Mouse (Mus musculus): ENCODE results near the gene Etnk2. TPM values are rescaled to one million over a fixed set of nuclear protein-coding genes. Genes with fewer than 3 reads are reported as not detected.

The Etnk2 gene
- polyA plus RNA-seq, 1 experiment from 2014 or later: 5.9 TPM

DNA sequence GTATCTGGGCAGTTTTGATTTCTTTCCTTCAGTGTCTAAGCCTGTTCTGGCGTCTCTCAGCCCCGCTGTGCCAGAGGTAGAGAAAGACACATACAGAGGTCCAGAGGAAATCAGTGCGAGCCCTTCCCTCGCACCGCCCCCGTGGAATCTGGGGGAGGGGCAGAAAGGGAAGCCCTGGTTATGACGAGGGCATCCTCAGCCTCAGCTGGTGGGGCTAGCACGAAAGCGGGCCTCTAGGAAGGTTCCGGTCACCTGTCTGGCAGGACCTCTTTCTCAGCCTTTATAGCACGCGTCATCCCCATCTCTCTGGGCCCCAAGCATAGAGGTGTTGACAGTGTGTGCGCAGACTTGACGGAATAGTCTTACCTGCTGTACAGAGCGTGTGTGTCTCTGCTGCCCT, 7.5 kb upstream of the Etnk2 start:
- no peaks in the 10 kb centered on the region for H3K36me3 ChIP-seq
- no peaks in the 10 kb centered on the region for H3K27me3 ChIP-seq
- H3K4me1 ChIP-seq: peaks cover 14% of the 10 kb centered on the region
- H3K27ac ChIP-seq (replicated peaks): no peak overlapping the region
- no peaks in the 10 kb centered on the region for H3K9me3 ChIP-seq
- no peak overlapping the region for H3K4me3 ChIP-seq
- WGBS: 66% methylated on average over 15 of the region's 15 CpGs
- H3K9ac ChIP-seq (replicated peaks): no peak overlapping the region
- no peak overlapping the region for H3K4me2 ChIP-seq (replicated peaks)
- no peak for ATAC-seq (replicated peaks)

GRCm38 (mm10) chr1:133356330-133356729, 7.0 kb upstream of the Etnk2 start:
- ATAC-seq (replicated peaks): no peak
- H3K4me1 ChIP-seq: peaks cover 12% of the 10 kb centered on the region
- no peak overlapping the region for H3K27ac ChIP-seq (replicated peaks)
- WGBS: 72% methylated on average over 8 of the region's 8 CpGs
- H3K27me3 ChIP-seq: no peaks in the 10 kb centered on the region
- H3K9ac ChIP-seq (replicated peaks): no peak overlapping the region
- H3K4me3 ChIP-seq: no peak overlapping the region
- H3K9me3 ChIP-seq: no peaks in the 10 kb centered on the region
- H3K4me2 ChIP-seq (replicated peaks): no peak overlapping the region
- no peaks in the 10 kb centered on the region for H3K36me3 ChIP-seq

- WGBS: 93% methylated on average over 6 of the region's 6 CpGs
- Histone ChIP-seq H3K4me2 (replicated peaks) (no peak overlapping the region), H3K9me3 (no peaks in the 10 kb centered on the region), H3K4me3 (no peak overlapping the region), H3K27me3 (peaks cover 17% of the 10 kb centered on the region), H3K27ac (replicated peaks) (no peak overlapping the region), H3K36me3 (no peaks in the 10 kb centered on the region), H3K9ac (replicated peaks) (no peak overlapping the region), H3K4me1 (peaks cover 14% of the 10 kb centered on the region)
- ATAC-seq (replicated peaks): no peak
Observed at GRCm38 (mm10) chr1:133361006-133361405, 2.4 kb upstream of the Etnk2 start.

- H3K36me3 ChIP-seq: no peaks in the 10 kb centered on the region
- no peak overlapping the region for H3K27ac ChIP-seq (replicated peaks)
- peaks cover 14% of the 10 kb centered on the region for H3K4me1 ChIP-seq
- no peak for ATAC-seq (replicated peaks)
- no peak overlapping the region for H3K4me3 ChIP-seq
- peaks cover 22% of the 10 kb centered on the region for H3K27me3 ChIP-seq
- H3K9me3 ChIP-seq: no peaks in the 10 kb centered on the region
- H3K9ac ChIP-seq (replicated peaks): no peak overlapping the region
- whole genome bisulfite sequencing: 91% methylated on average over 5 of the region's 5 CpGs
- no peak overlapping the region for H3K4me2 ChIP-seq (replicated peaks)
Observed at GRCm38 (mm10) chr1:133362103-133362502, 1.3 kb upstream of the Etnk2 start.

- H3K4me2 ChIP-seq (replicated peaks): peak overlapping the region; percentile 96
- H3K9me3 ChIP-seq: no peaks in the 10 kb centered on the region
- peak overlapping the region; percentile 49 for H3K9ac ChIP-seq (replicated peaks)
- WGBS: 2% methylated on average over 27 of the region's 27 CpGs
- peak; percentile 9; the same call in 1 of the 2 replicates for ATAC-seq (replicated peaks)
- no peaks in the 10 kb centered on the region for H3K36me3 ChIP-seq
- peak overlapping the region; percentile 57 for H3K4me3 ChIP-seq
- H3K4me1 ChIP-seq: peaks cover 21% of the 10 kb centered on the region
- no peak overlapping the region for H3K27ac ChIP-seq (replicated peaks)
- peaks cover 22% of the 10 kb centered on the region for H3K27me3 ChIP-seq
Observed at GRCm38 (mm10) chr1:133364022-133364630, 754 bp downstream of the Etnk2 start.

GRCm38 (mm10) chr1:133364890-133365289, 1.5 kb downstream of the Etnk2 start:
- Histone ChIP-seq H3K27me3 (peaks cover 22% of the 10 kb centered on the region), H3K9ac (replicated peaks) (no peak overlapping the region), H3K4me2 (replicated peaks) (no peak overlapping the region), H3K27ac (replicated peaks) (no peak overlapping the region), H3K9me3 (no peaks in the 10 kb centered on the region), H3K36me3 (no peaks in the 10 kb centered on the region), H3K4me1 (peaks cover 21% of the 10 kb centered on the region), H3K4me3 (no peak overlapping the region)
- 52% methylated on average over 2 of the region's 2 CpGs for WGBS
- no peak for ATAC-seq (replicated peaks)

- Histone ChIP-seq H3K9me3 (no peaks in the 10 kb centered on the region), H3K36me3 (no peaks in the 10 kb centered on the region), H3K4me3 (no peak overlapping the region), H3K4me2 (replicated peaks) (no peak overlapping the region), H3K27ac (replicated peaks) (no peak overlapping the region), H3K9ac (replicated peaks) (no peak overlapping the region), H3K27me3 (peaks cover 22% of the 10 kb centered on the region), H3K4me1 (peaks cover 21% of the 10 kb centered on the region)
- WGBS: 57% methylated on average over 10 of the region's 10 CpGs
- ATAC-seq (replicated peaks): no peak
Observed at GRCm38 (mm10) chr1:133366951-133367605, 3.7 kb downstream of the Etnk2 start.

GRCm38 (mm10) chr1:133367606-133368488, 4.5 kb downstream of the Etnk2 start:
- Histone ChIP-seq H3K4me2 (replicated peaks) (no peak overlapping the region), H3K36me3 (no peaks in the 10 kb centered on the region), H3K27me3 (peaks cover 22% of the 10 kb centered on the region), H3K9me3 (no peaks in the 10 kb centered on the region), H3K9ac (replicated peaks) (no peak overlapping the region), H3K4me3 (no peak overlapping the region), H3K4me1 (peaks cover 21% of the 10 kb centered on the region), H3K27ac (replicated peaks) (no peak overlapping the region)
- no peak for ATAC-seq (replicated peaks)
- 23% methylated on average over 11 of the region's 11 CpGs for whole genome bisulfite sequencing

GRCm38 (mm10) chr1:133368644-133369043, 5.3 kb downstream of the Etnk2 start:
- Histone ChIP-seq H3K36me3 (no peaks in the 10 kb centered on the region), H3K4me1 (peaks cover 17% of the 10 kb centered on the region), H3K27ac (replicated peaks) (no peak overlapping the region), H3K4me2 (replicated peaks) (no peak overlapping the region), H3K4me3 (no peak overlapping the region), H3K9me3 (no peaks in the 10 kb centered on the region), H3K9ac (replicated peaks) (no peak overlapping the region), H3K27me3 (peaks cover 22% of the 10 kb centered on the region)
- 60% methylated on average over 10 of the region's 10 CpGs for WGBS
- ATAC-seq (replicated peaks): no peak

GRCm38 (mm10) chr1:133370352-133370751, 7.0 kb downstream of the Etnk2 start:
- H3K27ac ChIP-seq (replicated peaks): no peak overlapping the region
- H3K4me3 ChIP-seq: no peak overlapping the region
- H3K27me3 ChIP-seq: peaks cover 5% of the 10 kb centered on the region; the same call in 1 of the 2 replicates
- no peak for ATAC-seq (replicated peaks)
- H3K9ac ChIP-seq (replicated peaks): no peak overlapping the region
- no peak overlapping the region for H3K4me2 ChIP-seq (replicated peaks)
- peaks cover 8% of the 10 kb centered on the region for H3K4me1 ChIP-seq
- 78% methylated on average over 4 of the region's 4 CpGs for WGBS
- H3K36me3 ChIP-seq: no peaks in the 10 kb centered on the region
- no peaks in the 10 kb centered on the region for H3K9me3 ChIP-seq

GRCm38 (mm10) chr1:133371431-133371830, 8.1 kb downstream of the Etnk2 start:
- Histone ChIP-seq H3K36me3 (no peaks in the 10 kb centered on the region), H3K27ac (replicated peaks) (no peak overlapping the region), H3K4me3 (no peak overlapping the region), H3K4me1 (peaks cover 8% of the 10 kb centered on the region), H3K27me3 (peaks cover 4% of the 10 kb centered on the region; the same call in 1 of the 2 replicates), H3K9ac (replicated peaks) (no peak overlapping the region), H3K9me3 (no peaks in the 10 kb centered on the region), H3K4me2 (replicated peaks) (no peak overlapping the region)
- WGBS: 87% methylated on average over 6 of the region's 6 CpGs
- ATAC-seq (replicated peaks): no peak

- no peak overlapping the region for H3K4me2 ChIP-seq (replicated peaks)
- 79% methylated on average over 8 of the region's 8 CpGs for WGBS
Observed at GRCm38 (mm10) chr1:133372113-133372512, 8.7 kb downstream of the Etnk2 start.

More at GRCm38 (mm10) chr1:133372113-133372512, 8.7 kb downstream of the Etnk2 start:
- H3K36me3 ChIP-seq: no peaks in the 10 kb centered on the region
- H3K27ac ChIP-seq (replicated peaks): no peak overlapping the region
- H3K4me1 ChIP-seq: peaks cover 8% of the 10 kb centered on the region
- H3K9ac ChIP-seq (replicated peaks): no peak overlapping the region
- no peak overlapping the region for H3K4me3 ChIP-seq
- no peaks in the 10 kb centered on the region for H3K27me3 ChIP-seq
- no peaks in the 10 kb centered on the region for H3K9me3 ChIP-seq
- ATAC-seq (replicated peaks): no peak
